Mouse (Mus musculus) forebrain, embryonic 12.5 days (tissue): ENCODE results near the gene Dock7. TPM values are rescaled to one million over a fixed set of nuclear protein-coding genes. Genes with fewer than 3 reads are reported as not detected.
"Not testable (repeated sequence)": the region's sequence is repeated elsewhere in the genome, so short reads cannot be mapped to it uniquely, and the experiment has no call there.

Experiments used
- ATAC-seq: fragments of 200-750 bp; cut with Nextera tagmentation; 2 replicates; pipeline ENCODE4 v1.8.0; 2017; ENCODE audit warnings: moderate TSS enrichment; ENCODE audit not compliant: low FRiP score
- H3K27ac ChIP-seq: fragments of 300-500 bp; sonication (generic); 2 replicates; pipeline ENCODE4 v1.5.1; 2016; ENCODE audit warnings: mild to moderate bottlenecking
- H3K27me3 ChIP-seq: fragments of 300-500 bp; sonication (generic); 2 replicates; pipeline ENCODE4 v1.6.1; 2016; ENCODE audit warnings: mild to moderate bottlenecking
- H3K36me3 ChIP-seq: fragments of 300-500 bp; sonication (generic); replicated peaks from 2 replicates; pipeline ENCODE4 v1.6.1; 2016; ENCODE audit warnings: mild to moderate bottlenecking
- H3K4me1 ChIP-seq: fragments of 300-500 bp; sonication (generic); 2 replicates; pipeline ENCODE4 v1.6.1; 2016
- H3K4me2 ChIP-seq: fragments of 300-500 bp; sonication (generic); 2 replicates; pipeline ENCODE4 v1.6.1; 2016; ENCODE audit warnings: mild to moderate bottlenecking, moderate library complexity
- H3K4me3 ChIP-seq: fragments of 300-500 bp; sonication (generic); replicated peaks from 2 replicates; pipeline ENCODE4 v1.5.1; 2016; ENCODE audit warnings: mild to moderate bottlenecking
- H3K9ac ChIP-seq: fragments of 300-500 bp; sonication (generic); 2 replicates; pipeline ENCODE4 v1.6.1; 2016; ENCODE audit warnings: mild to moderate bottlenecking
- H3K9me3 ChIP-seq: fragments of 300-500 bp; sonication (generic); 2 replicates; pipeline ENCODE4 v1.6.1; 2016
- WGBS: fragments of 180-500 bp; shearing (Covaris S2); methylation state at CpG from one replicate; pipeline ENCODE4 v1.1.7; 2016; 5-methylcytosine and 5-hydroxymethylcytosine counted together
- polyA plus RNA-seq: library from polyadenylated mRNA; unstranded; fragments of >200 nt; fragmentation: Nextera tagmentation; extraction: Ambion mirVana; gene quantifications from 2 replicates; pipeline ENCODE4 v1.2.1, GENCODE M21; 2016

Dock7 gene
- polyA plus RNA-seq, 1 experiment from 2014 or later, result 122 TPM

GRCm38 (mm10) chr4:99046471-99046870 is 74.2 kb downstream of the Dock7 start:
- Histone ChIP-seq H3K4me1 (no peaks in the 10 kb centered on the region), H3K27me3 (no peaks in the 10 kb centered on the region), H3K4me3 (no peak overlapping the region), H3K9me3 (no peaks in the 10 kb centered on the region), H3K27ac (no peak overlapping the region), H3K9ac (no peak overlapping the region), H3K36me3 (peaks cover 49% of the 10 kb centered on the region), H3K4me2 (no peak overlapping the region)
- 80% methylated on average over 3 of the region's 3 CpGs for WGBS
- no peak for ATAC-seq

GRCm38 (mm10) chr4:99044854-99045253 is 75.9 kb downstream of the Dock7 start:
- Histone ChIP-seq H3K4me1 (no peaks in the 10 kb centered on the region), H3K36me3 (peaks cover 47% of the 10 kb centered on the region), H3K4me2 (no peak overlapping the region), H3K9ac (no peak overlapping the region), H3K27ac (no peak overlapping the region), H3K27me3 (no peaks in the 10 kb centered on the region), H3K9me3 (no peaks in the 10 kb centered on the region), H3K4me3 (no peak overlapping the region)
- 83% methylated on average over 3 of the region's 3 CpGs for WGBS
- no peak for ATAC-seq

DNA sequence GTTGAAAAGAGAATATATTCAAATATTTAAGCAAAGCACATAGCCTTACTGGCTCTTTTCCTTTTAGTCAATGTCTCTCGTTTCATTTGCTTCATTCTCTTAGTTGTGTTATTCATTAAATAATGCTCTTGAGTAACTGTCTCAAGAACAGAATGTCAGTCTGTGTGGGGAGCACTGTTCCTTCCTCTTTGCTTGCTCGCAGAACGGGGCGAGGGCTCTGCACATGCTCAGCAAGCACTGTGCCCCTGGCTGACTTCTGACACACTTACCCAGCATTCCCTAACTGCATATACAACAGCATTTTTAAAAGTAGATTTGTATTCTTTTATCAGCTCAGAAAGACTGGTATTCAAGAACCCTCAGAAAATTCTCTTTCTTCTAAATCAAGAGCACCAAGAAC is 87.8 kb downstream of the Dock7 start:
- 86% methylated on average over 4 of the region's 4 CpGs for WGBS

DNA sequence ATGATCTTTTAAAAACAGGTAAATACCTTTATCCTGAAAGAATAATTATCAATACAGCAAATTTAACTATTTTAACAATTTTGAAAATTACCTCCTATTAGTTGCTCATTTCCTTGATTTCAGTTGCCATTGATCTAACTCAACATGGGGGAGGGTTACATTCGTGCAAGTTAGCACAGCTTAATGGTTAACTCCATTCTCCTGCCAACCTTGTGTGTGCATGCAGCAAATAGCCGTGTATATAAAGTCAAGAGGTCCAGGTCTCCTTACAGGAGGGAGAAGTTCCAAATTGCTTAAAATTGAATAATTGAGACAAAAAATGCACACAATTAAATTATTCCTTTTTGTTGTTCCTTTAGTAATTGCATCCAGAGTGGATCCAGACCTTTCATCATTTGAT is 90.0 kb downstream of the Dock7 start, which contains the start of gene Angptl3:
Gene Angptl3, plus strand, starts transcription at position 269 of the 400 bp plus-strand sequence.
- Histone ChIP-seq H3K27ac (no peak within 1 kb of the TSS), H3K4me2 (no peak within 1 kb of the TSS), H3K27me3 (no peaks in the 10 kb centered on the region), H3K36me3 (0 out of 2 replicates have a peak, but pooled peaks cover 8% of the 10 kb centered on the region), H3K4me1 (no peaks in the 10 kb centered on the region), H3K9ac (no peak within 1 kb of the TSS), H3K4me3 (no peak within 1 kb of the TSS), H3K9me3 (no peaks in the 10 kb centered on the region)
- no peak for ATAC-seq
- WGBS, result 85% methylated on average over 2 of the region's 2 CpGs

More for the DNA sequence above, 87.8 kb downstream of the Dock7 start:
- Histone ChIP-seq H3K27ac (no peak overlapping the region), H3K4me2 (no peak overlapping the region), H3K4me1 (no peaks in the 10 kb centered on the region), H3K27me3 (no peaks in the 10 kb centered on the region), H3K9me3 (no peaks in the 10 kb centered on the region), H3K36me3 (no peaks in the 10 kb centered on the region), H3K4me3 (no peak overlapping the region), H3K9ac (no peak overlapping the region)
- ATAC-seq, result no peak

DNA sequence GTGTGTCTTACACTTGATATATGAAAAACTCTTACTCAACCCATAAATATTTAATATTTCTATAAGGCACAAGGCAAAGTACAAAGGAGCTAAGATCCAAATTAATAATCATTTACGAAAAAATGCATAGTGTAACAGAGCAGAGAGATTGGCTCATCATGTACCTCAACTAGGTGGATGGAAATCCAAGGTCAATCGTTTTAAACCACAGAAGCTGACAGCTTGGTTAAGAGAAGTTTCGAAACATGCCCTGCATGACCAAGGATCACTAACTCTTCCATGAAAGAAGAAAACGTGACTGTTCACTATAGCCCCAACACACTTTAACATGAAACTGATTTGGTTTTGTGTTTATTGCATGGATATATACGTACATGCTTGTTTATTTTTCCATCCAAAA is 92.3 kb downstream of the Dock7 start:
- Histone ChIP-seq H3K36me3 (0 out of 2 replicates have a peak, but pooled peaks cover 8% of the 10 kb centered on the region), H3K27me3 (no peaks in the 10 kb centered on the region), H3K9ac (no peak overlapping the region), H3K27ac (no peak overlapping the region), H3K4me1 (no peaks in the 10 kb centered on the region), H3K4me3 (no peak overlapping the region), H3K9me3 (no peaks in the 10 kb centered on the region), H3K4me2 (no peak overlapping the region)
- 93% methylated on average over 5 of the region's 5 CpGs for WGBS
- no peak for ATAC-seq

DNA sequence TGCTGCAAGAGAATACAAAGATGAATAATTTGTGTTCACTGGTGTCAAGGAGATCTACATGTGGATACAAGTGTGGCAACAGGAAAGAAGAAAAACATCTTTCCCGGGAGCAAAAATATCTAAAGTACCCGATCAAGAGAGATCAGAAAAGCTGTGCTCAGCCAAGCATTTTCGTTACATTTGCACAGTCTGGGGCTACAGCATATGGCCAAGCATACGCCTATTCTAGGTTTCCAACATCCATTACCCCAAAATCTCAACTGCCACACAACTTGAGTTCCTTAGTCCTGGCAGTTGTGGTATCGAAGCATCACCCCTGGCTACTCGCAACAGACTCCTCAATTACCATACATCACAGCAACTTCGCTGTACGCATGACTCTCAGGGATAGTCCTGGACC is 98.5 kb downstream of the Dock7 start:
- 91% methylated on average over 8 of the region's 8 CpGs for WGBS
- H3K36me3 ChIP-seq, result peaks cover 11% of the 10 kb centered on the region; the same call in 1 of the 2 replicates
- no peaks in the 10 kb centered on the region for H3K27me3 ChIP-seq
- no peak overlapping the region for H3K4me3 ChIP-seq
- H3K9me3 ChIP-seq, result no peaks in the 10 kb centered on the region
- no peak overlapping the region for H3K27ac ChIP-seq
- no peak overlapping the region for H3K9ac ChIP-seq
- no peak for ATAC-seq
- no peak overlapping the region for H3K4me2 ChIP-seq
- H3K4me1 ChIP-seq, result no peaks in the 10 kb centered on the region

DNA sequence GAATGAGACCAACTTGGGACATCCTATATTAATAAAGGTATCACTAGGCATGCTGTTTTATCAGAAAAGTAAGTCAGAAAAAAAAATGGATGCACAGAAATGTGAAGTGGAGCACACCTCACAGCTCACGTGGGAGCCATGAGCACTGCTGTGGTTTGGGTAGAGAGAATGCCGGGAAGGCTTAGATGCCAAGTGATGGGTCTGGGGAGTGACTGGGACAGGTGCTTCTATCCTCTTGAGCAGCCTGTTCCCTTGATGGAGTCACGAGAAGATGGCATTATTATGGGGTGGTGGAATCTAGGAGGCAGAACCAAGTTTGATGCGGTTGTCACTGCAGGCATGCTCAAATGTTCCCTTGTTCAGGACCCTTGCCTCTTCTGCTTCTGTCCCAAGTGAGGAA is 109.7 kb downstream of the Dock7 start:
- Histone ChIP-seq H3K4me3 (no peak overlapping the region), H3K4me2 (no peak overlapping the region), H3K4me1 (no peaks in the 10 kb centered on the region), H3K9ac (no peak overlapping the region), H3K27ac (no peak overlapping the region), H3K36me3 (peaks cover 48% of the 10 kb centered on the region), H3K9me3 (no peaks in the 10 kb centered on the region), H3K27me3 (no peaks in the 10 kb centered on the region)
- ATAC-seq, result no peak
- WGBS, result 93% methylated on average over 4 of the region's 4 CpGs

DNA sequence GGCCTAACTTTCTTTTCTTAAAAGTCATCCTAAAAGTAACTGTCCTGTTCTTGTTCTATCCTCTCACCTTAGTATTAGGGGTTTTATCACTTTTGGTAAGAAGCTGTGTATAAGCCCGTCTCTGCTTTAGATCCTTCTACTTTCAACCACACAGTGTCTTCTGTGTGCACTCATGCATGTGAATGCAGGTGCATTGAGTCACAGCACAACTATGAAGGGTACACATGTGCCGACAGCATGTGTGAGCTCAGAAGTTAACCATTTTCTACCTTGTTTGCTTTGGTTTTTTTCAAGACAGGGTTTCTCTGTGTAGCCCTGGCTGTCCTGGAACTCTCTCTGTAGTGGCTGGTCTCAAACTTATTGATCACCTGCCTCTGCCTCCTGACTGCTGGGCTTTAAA is 114.4 kb downstream of the Dock7 start:
- Histone ChIP-seq H3K4me3 (no peak overlapping the region), H3K36me3 (peaks cover 34% of the 10 kb centered on the region), H3K4me2 (no peak overlapping the region), H3K27ac (no peak overlapping the region), H3K9me3 (no peaks in the 10 kb centered on the region), H3K4me1 (no peaks in the 10 kb centered on the region), H3K27me3 (no peaks in the 10 kb centered on the region), H3K9ac (no peak overlapping the region)
- WGBS, result 86% methylated on average over 2 of the region's 2 CpGs
- ATAC-seq, result no peak

DNA sequence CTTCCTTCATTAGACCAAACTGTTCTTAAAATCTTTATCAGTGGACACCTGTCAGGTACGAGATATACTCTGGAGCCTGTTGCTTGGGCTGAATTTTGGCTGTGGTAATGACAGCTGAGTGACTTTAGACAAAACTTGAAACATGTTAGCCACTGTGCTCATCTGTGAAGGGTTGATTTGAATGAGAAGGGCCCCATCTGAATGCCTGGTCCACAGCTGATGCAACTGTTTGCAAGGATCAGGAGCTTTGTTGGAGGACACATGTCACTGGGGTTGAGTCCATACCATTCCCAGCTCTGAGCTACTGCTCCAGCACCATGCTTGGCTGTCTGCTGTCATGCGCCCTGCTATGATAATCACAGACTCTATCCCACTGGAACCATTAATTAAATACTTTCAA is 115.1 kb downstream of the Dock7 start:
- H3K4me3 ChIP-seq, result no peak overlapping the region
- peaks cover 30% of the 10 kb centered on the region for H3K36me3 ChIP-seq
- ATAC-seq, result no peak
- no peaks in the 10 kb centered on the region for H3K9me3 ChIP-seq
- no peaks in the 10 kb centered on the region for H3K4me1 ChIP-seq
- no peak overlapping the region for H3K9ac ChIP-seq
- H3K27me3 ChIP-seq, result no peaks in the 10 kb centered on the region
- no peak overlapping the region for H3K4me2 ChIP-seq
- WGBS, result 93% methylated on average over 2 of the region's 2 CpGs
- H3K27ac ChIP-seq, result no peak overlapping the region

DNA sequence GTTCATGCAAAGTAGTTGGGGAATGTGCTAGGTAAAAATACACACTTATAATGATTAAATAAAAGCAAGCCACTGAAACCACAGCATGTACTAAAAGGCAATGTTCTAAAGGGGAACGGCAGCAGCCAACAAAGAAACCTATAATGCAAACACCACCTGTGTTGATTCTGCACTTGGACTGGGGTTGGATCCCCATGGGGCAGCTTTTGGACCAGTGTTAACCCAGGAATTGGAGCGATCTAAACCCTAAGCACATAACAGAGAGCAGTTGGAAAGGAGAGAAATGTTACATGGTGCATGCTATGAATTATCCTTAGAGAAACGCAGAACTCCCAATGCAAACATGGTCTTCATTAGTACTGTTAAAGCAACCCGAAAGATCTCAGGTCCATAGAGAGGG is 127.2 kb downstream of the Dock7 start:
- no peak overlapping the region for H3K4me2 ChIP-seq
- H3K9ac ChIP-seq, result no peak overlapping the region
- H3K4me3 ChIP-seq, result no peak overlapping the region
- WGBS, result 90% methylated on average over 4 of the region's 4 CpGs
- H3K27ac ChIP-seq, result no peak overlapping the region
- H3K9me3 ChIP-seq, result no peaks in the 10 kb centered on the region
- no peaks in the 10 kb centered on the region for H3K27me3 ChIP-seq
- no peaks in the 10 kb centered on the region for H3K4me1 ChIP-seq
- peaks cover 20% of the 10 kb centered on the region for H3K36me3 ChIP-seq
- ATAC-seq, result no peak

- Histone ChIP-seq H3K9me3 (no peaks in the 10 kb centered on the region), H3K4me2 (no peak overlapping the region), H3K27me3 (no peaks in the 10 kb centered on the region), H3K36me3 (peaks cover 56% of the 10 kb centered on the region), H3K4me1 (no peaks in the 10 kb centered on the region), H3K27ac (no peak overlapping the region), H3K9ac (no peak overlapping the region), H3K4me3 (no peak overlapping the region)
- WGBS, result 90% methylated on average over 8 of the region's 8 CpGs
- ATAC-seq, result no peak
These were observed 136.0 kb downstream of the Dock7 start for GRCm38 (mm10) chr4:98984701-98985100.

DNA sequence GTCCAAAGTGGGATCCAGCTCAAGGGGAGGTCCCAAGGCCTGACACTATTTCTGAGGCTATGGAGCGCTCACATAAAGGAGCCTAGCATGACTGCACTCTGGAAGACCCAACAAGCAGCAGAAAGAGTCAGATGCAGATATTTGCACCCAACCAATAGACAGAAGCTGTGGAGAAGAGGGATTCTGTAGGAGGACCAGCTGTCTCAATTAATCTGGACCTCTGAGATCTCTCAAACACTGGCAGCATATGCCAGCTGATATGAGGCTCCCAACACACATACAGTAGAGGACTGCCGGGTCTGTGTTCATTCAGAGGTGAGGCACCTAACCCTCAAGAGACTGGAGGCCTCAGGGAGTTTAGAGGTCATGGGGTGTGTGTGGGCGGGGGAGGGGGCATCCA is 140.7 kb downstream of the Dock7 start:
- not testable (repeated sequence) for H3K27me3 ChIP-seq, H3K9me3 ChIP-seq, H3K4me3 ChIP-seq, H3K27ac ChIP-seq, H3K9ac ChIP-seq, ATAC-seq, H3K4me1 ChIP-seq, H3K4me2 ChIP-seq
- 87% methylated on average over 3 of the region's 3 CpGs for WGBS
- H3K36me3 ChIP-seq, result peaks cover 52% of the 10 kb centered on the region

GRCm38 (mm10) chr4:98978693-98979092 is 142.0 kb downstream of the Dock7 start:
- no peaks in the 10 kb centered on the region for H3K9me3 ChIP-seq
- no peak overlapping the region for H3K4me2 ChIP-seq
- peaks cover 44% of the 10 kb centered on the region for H3K36me3 ChIP-seq
- ATAC-seq, result no peak
- no peak overlapping the region for H3K27ac ChIP-seq
- no peaks in the 10 kb centered on the region for H3K4me1 ChIP-seq
- no peak overlapping the region for H3K4me3 ChIP-seq
- no peak overlapping the region for H3K9ac ChIP-seq
- 91% methylated on average over 2 of the region's 2 CpGs for WGBS
- H3K27me3 ChIP-seq, result no peaks in the 10 kb centered on the region
